Mouse (Mus musculus) stomach, postnatal 0 days (tissue): ENCODE measurements around the gene Pld6.

Source experiments
- CTCF ChIP-seq: IDR thresholded peaks from 2 replicates; pipeline ENCODE4 v1.5.1; 2016; ENCODE audit warnings: antibody characterized with exemption, low read depth, mild to moderate bottlenecking, moderate library complexity
- EP300 ChIP-seq: optimal IDR thresholded peaks from 2 replicates; pipeline ENCODE3; 2016; ENCODE audit warnings: antibody characterized with exemption

DNA sequence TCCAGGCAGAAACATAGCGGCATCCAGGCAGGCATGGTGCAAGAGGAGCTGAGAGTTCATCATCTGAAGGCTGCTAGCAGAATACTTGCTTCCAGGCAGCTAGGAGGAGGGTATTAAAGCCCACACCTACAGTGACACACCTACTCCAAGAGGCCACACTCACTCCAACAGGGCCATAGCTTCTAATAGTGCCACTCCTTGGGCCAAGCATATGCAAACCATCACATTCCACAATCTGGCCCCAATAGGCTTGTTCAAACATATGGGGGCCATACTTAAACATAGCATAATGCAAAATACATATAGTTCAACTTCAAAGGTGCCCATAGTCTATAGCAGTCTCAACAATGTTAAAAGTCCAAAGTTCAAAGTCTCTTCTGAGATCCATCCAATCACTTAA lies 1.9 kb upstream of the Pld6 start:
- TF ChIP-seq CTCF (no peak), EP300 (no peak)
